Mouse (Mus musculus) limb, embryonic 14.5 days (tissue): ENCODE measurements around the gene Snx32. TPM values are rescaled to one million over a fixed set of nuclear protein-coding genes. Genes with fewer than 3 reads are reported as not detected.

Source experiments
- ATAC-seq: fragments of 200-750 bp; cut with Nextera tagmentation; 2 replicates; pipeline ENCODE4 v1.8.0; 2017; ENCODE audit warnings: low read depth, moderate number of reproducible peaks, moderate TSS enrichment; ENCODE audit not compliant: low FRiP score
- DNase-seq: peaks from one replicate; pipeline ENCODE4 v3.0.0-alpha.2; 2015; ENCODE audit warnings: low spot score
- H3K27ac ChIP-seq: fragments of 300-500 bp; sonication (generic); replicated peaks from 2 replicates; pipeline ENCODE4 v1.5.1; 2014; ENCODE audit warnings: low read depth, mild to moderate bottlenecking, low read length, moderate library complexity, mixed read lengths
- H3K27me3 ChIP-seq: fragments of 300-500 bp; sonication (generic); 2 replicates; pipeline ENCODE4 v1.6.1; 2014; ENCODE audit warnings: low read length, mixed read lengths; ENCODE audit not compliant: control insufficient read depth, insufficient read depth
- H3K36me3 ChIP-seq: fragments of 300-500 bp; sonication (generic); 2 replicates; pipeline ENCODE4 v1.6.1; 2014; ENCODE audit warnings: mild to moderate bottlenecking, low read length, moderate library complexity, mixed read lengths; ENCODE audit not compliant: control insufficient read depth, insufficient read depth
- H3K4me1 ChIP-seq: fragments of 300-500 bp; sonication (generic); 2 replicates; pipeline ENCODE4 v1.6.1; 2014; ENCODE audit warnings: antibody characterized with exemption, low read length, mixed read lengths; ENCODE audit not compliant: control insufficient read depth, insufficient read depth
- H3K4me2 ChIP-seq: fragments of 300-500 bp; sonication (generic); replicated peaks from 2 replicates; pipeline ENCODE4 v1.6.1; 2014; ENCODE audit warnings: low read depth, mild to moderate bottlenecking, low read length, moderate library complexity; ENCODE audit not compliant: severe bottlenecking
- H3K4me3 ChIP-seq: fragments of 300-500 bp; sonication (generic); replicated peaks from 2 replicates; pipeline ENCODE4 v1.5.1; 2014; ENCODE audit warnings: low read length
- H3K9ac ChIP-seq: fragments of 300-500 bp; sonication (generic); 2 replicates; pipeline ENCODE4 v1.6.1; 2014; ENCODE audit warnings: mild to moderate bottlenecking, low read depth, low read length, moderate library complexity; ENCODE audit not compliant: severe bottlenecking
- H3K9me3 ChIP-seq: fragments of 300-500 bp; sonication (generic); 2 replicates; pipeline ENCODE4 v1.6.1; 2016; ENCODE audit warnings: low read length; ENCODE audit not compliant: control insufficient read depth
- POLR2A ChIP-seq: fragments of 200-500 bp; IDR thresholded peaks from 2 replicates; pipeline ENCODE4 v1.8.0; 2012; ENCODE audit warnings: inconsistent platforms, mild to moderate bottlenecking, moderate library complexity, borderline replicate concordance; ENCODE audit not compliant: insufficient read depth, insufficient read length; ENCODE audit errors: extremely low read depth
- whole genome bisulfite sequencing: fragments of 180-500 bp; shearing (Covaris S2); extraction: QIAGEN DNeasy Blood & Tissue Kit; methylation state at CpG from one replicate; pipeline ENCODE4 v1.1.7; 2014; 5-methylcytosine and 5-hydroxymethylcytosine counted together
- polyA plus RNA-seq, 2 experiments: library from polyadenylated mRNA; depleted of rRNA in 1 of 2; stranded (reverse) in 1 of 2; unstranded in 1 of 2; fragments of >200 nt; fragmentation: Nextera tagmentation in 1 of 2; extraction: Ambion mirVana in 1 of 2; gene quantifications; 2 replicates each; pipeline versions ENCODE4 v1.2.1 to v1.2.3; 2012 to 2014

Snx32 gene
- polyA plus RNA-seq (2012; rRNA removed) (23.6 and 26.0 TPM in 2 replicates), polyA plus RNA-seq (2014; fragmentation: Nextera tagmentation; extraction: Ambion mirVana) (9.6 and 10.5 TPM in 2 replicates)

DNA sequence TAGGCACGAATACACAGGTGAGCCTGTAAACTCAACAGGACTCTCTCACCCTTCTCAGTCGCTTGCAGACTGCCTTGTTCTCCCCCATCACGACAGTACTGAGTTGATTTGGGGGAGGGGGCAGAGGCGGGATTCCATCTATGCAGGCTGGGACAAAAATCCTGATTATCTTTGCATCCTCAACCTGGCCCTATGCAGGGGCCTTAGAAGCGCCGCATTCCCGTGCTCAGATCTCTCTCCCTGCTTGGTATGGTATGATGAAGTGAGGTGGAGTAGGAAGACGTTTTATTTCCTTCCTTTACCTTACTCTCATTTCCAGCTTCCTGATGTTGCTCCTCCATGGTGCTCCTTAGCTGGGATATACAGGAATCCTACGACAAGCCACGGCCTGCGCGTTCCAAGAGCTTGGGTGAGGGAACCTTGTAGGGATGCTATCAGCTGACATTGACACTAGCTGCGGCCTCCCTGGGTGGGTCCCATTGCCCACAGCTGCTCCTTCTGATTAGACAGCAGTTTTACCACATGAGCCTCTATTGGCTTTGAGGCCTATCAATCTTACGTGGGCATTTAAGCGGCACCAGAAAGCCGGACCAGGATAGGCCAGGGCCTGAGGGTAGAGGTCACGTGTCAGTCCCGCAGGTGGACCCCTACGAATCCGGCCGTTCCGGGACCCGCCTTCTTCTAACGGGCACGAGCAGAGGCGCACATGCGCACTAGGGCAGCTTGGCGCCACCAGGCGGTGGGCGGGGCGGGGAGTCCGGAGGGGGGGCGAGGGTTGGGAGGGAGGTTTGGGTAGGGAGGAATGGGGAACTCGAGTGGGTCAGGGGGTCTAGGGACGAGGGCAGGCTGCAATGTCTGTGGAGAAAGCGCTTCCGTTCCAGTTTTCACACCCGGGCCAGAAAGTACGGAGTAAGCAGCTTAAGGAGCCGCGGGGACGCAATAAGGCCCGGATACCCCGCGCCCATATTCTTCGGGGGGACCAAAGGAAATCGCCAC lies at the start of gene Snx32:
Gene Snx32, minus strand, starts transcription at position 508 of the 996 bp plus-strand sequence.
- Histone ChIP-seq H3K27ac (no peak within 1 kb of the TSS), H3K27me3 (no peaks in the 10 kb centered on the region), H3K4me2 (peak within 1 kb of the TSS; percentile 65), H3K36me3 (no peaks in the 10 kb centered on the region), H3K4me1 (peaks cover 4% of the 10 kb centered on the region; the same call in 1 of the 2 replicates), H3K9me3 (no peaks in the 10 kb centered on the region; the same call in 1 of the 2 replicates), H3K9ac (peak within 1 kb of the TSS; percentile 56), H3K4me3 (peak within 1 kb of the TSS; percentile 47)
- DNase-seq, result peak; percentile 97
- 3% methylated on average over 47 of the region's 47 CpGs for WGBS
- TF ChIP-seq POLR2A, result peak; percentile 30; the same call in 1 of the 2 replicates
- peak; percentile 98 for ATAC-seq

- H3K36me3 ChIP-seq, result no peaks in the 10 kb centered on the region
- H3K27ac ChIP-seq, result no peak overlapping the region
- WGBS, result under 1% methylated on average over 59 of the region's 69 CpGs
- H3K9me3 ChIP-seq, result no peaks in the 10 kb centered on the region
- no peak for TF ChIP-seq POLR2A
- ATAC-seq, result no peak
- no peak for DNase-seq
- H3K4me3 ChIP-seq, result peak overlapping the region; percentile 45
- H3K9ac ChIP-seq, result peak overlapping the region; percentile 45
- peaks cover 13% of the 10 kb centered on the region; the same call in 1 of the 2 replicates for H3K4me1 ChIP-seq
- peak overlapping the region; percentile 79 for H3K4me2 ChIP-seq
- peaks cover 61% of the 10 kb centered on the region for H3K27me3 ChIP-seq
Observed at GRCm38 (mm10) chr19:5559631-5560456, 49.5 kb upstream of the Snx32 start.

- peaks cover 61% of the 10 kb centered on the region for H3K27me3 ChIP-seq
- H3K27ac ChIP-seq, result no peak overlapping the region
- WGBS, result 10% methylated on average over 8 of the region's 8 CpGs
Observed at GRCm38 (mm10) chr19:5559229-5559628, 48.9 kb upstream of the Snx32 start.

DNA sequence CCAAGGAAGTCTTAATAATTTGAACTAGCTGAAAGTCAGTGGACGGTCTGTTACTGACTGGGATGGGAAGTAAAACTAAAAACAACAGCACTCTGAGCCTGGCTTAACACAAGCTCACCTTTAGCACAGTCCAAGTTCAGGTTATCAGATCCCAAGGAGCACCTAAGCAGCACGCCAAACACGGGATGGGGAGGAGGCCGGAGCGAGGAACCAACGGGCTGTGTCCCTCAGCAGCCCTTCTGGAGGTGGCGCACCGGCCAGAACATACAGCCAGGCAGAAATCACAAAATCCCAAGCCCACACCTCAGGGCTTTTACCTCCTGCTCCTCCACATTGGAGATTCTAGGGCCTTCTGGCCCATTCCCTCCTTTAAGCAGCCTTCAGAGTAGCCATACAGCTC lies 48.4 kb upstream of the Snx32 start:
- peaks cover 61% of the 10 kb centered on the region for H3K27me3 ChIP-seq
- no peak overlapping the region for H3K27ac ChIP-seq
- H3K9ac ChIP-seq, result no peak overlapping the region
- no peak for TF ChIP-seq POLR2A
- H3K9me3 ChIP-seq, result no peaks in the 10 kb centered on the region
- ATAC-seq (no peak), DNase-seq (no peak)
- 56% methylated on average over 8 of the region's 8 CpGs for WGBS
- H3K4me2 ChIP-seq, result no peak overlapping the region
- peaks cover 13% of the 10 kb centered on the region; the same call in 1 of the 2 replicates for H3K4me1 ChIP-seq
- peak overlapping the region; percentile 45; the same call in 1 of the 2 replicates for H3K4me3 ChIP-seq
- no peaks in the 10 kb centered on the region for H3K36me3 ChIP-seq

More at GRCm38 (mm10) chr19:5559229-5559628, 48.9 kb upstream of the Snx32 start:
- no peak for TF ChIP-seq POLR2A
- H3K4me1 ChIP-seq, result peaks cover 13% of the 10 kb centered on the region; the same call in 1 of the 2 replicates
- H3K36me3 ChIP-seq, result no peaks in the 10 kb centered on the region
- H3K9me3 ChIP-seq, result no peaks in the 10 kb centered on the region
- H3K4me3 ChIP-seq, result peak overlapping the region; percentile 45
- no peak overlapping the region for H3K9ac ChIP-seq
- H3K4me2 ChIP-seq, result peak overlapping the region; percentile 79
- ATAC-seq, result no peak
- no peak for DNase-seq
